Mouse (Mus musculus): ENCODE measurements around the gene Tulp3. TPM values are rescaled to one million over a fixed set of nuclear protein-coding genes. Genes with fewer than 3 reads are reported as not detected.
"Not testable (repeated sequence)": the region's sequence is repeated elsewhere in the genome, so short reads cannot be mapped to it uniquely, and the experiment has no call there.

Gene Tulp3
- polyA plus RNA-seq (2016; fragmentation: Nextera tagmentation; extraction: Ambion mirVana), result 22.0 and 22.2 TPM in 2 replicates

DNA sequence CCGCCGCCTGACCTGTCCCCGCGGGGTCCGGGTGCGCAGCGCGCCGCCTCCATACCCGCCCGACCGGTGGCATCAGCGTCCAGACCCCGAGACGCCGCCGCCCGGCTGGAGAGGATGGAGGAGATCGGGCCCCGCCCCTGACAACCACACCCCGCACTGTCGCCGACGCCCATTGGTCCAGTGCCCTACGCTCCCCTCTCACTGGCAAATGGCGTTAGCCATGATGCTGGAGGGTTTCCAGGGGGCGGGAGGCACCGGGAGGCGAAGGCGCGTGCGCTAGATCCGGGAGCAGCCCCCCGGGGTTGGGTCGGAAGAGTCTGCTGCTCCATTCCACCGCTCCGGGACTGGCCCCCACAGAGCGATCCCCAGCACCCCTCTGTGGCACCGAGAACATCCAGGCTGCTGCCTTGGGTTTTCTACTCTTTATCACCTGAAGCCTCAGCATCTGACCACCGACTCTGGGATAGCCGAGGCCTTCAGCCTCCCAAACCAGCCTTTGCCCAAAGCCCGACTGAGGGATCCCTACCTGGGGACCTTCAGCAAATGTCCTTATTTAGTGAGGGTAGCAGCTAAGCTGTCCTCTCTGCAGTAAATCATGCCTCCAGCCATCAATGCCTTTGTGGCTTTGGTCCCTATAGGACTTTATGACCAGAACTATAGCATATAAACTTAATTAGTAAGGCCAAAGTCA is at the start of gene Tulp3:
TSS of gene Tulp3 (minus strand) at position 126 of the 691 bp plus-strand sequence.
- H3K9ac ChIP-seq, result peak within 1 kb of the TSS; percentile 85
- WGBS, result under 1% methylated on average over 42 of the region's 42 CpGs
- H3K4me2 ChIP-seq (replicated peaks), result peak within 1 kb of the TSS; percentile 71
- no peaks in the 10 kb centered on the region for H3K9me3 ChIP-seq (replicated peaks)
- ATAC-seq (ENCODE audit: low FRiP score), result peak; percentile 99
- peak within 1 kb of the TSS; percentile 81 for H3K4me3 ChIP-seq
- peak within 1 kb of the TSS; percentile 91 for H3K27ac ChIP-seq
- H3K27me3 ChIP-seq, result no peaks in the 10 kb centered on the region
- H3K36me3 ChIP-seq, result peaks cover 23% of the 10 kb centered on the region
- peaks cover 23% of the 10 kb centered on the region for H3K4me1 ChIP-seq

DNA sequence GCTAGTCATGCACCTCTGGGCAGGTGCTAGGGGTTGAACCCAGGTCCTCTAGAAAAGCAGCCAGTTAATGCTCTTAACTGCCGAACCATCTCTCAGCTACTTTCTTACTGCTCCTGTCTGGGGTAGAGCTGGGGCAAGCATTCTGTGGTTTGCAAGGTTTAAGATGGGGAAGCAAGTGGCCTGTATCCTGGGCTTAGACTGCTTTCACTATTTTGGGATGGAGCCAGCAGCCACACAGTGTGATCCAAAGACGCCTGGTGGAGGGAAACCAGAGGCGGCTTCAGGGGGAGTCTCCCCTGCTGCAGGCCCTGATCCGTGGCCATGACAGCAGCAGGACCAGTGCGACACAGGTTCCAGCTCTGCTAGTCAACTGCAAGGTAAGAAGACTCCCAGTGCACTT is 49.1 kb upstream of the Tulp3 start:
- H3K4me2 ChIP-seq (replicated peaks), result no peak overlapping the region
- H3K4me3 ChIP-seq, result no peak overlapping the region
- no peak for ATAC-seq (ENCODE audit: low FRiP score)
- WGBS, result 68% methylated on average over 5 of the region's 5 CpGs
- no peak overlapping the region for H3K27ac ChIP-seq
- H3K9ac ChIP-seq, result no peak overlapping the region
- H3K9me3 ChIP-seq (replicated peaks), result no peaks in the 10 kb centered on the region
- no peaks in the 10 kb centered on the region for H3K27me3 ChIP-seq
- peaks cover 35% of the 10 kb centered on the region for H3K36me3 ChIP-seq
- peaks cover 7% of the 10 kb centered on the region for H3K4me1 ChIP-seq

DNA sequence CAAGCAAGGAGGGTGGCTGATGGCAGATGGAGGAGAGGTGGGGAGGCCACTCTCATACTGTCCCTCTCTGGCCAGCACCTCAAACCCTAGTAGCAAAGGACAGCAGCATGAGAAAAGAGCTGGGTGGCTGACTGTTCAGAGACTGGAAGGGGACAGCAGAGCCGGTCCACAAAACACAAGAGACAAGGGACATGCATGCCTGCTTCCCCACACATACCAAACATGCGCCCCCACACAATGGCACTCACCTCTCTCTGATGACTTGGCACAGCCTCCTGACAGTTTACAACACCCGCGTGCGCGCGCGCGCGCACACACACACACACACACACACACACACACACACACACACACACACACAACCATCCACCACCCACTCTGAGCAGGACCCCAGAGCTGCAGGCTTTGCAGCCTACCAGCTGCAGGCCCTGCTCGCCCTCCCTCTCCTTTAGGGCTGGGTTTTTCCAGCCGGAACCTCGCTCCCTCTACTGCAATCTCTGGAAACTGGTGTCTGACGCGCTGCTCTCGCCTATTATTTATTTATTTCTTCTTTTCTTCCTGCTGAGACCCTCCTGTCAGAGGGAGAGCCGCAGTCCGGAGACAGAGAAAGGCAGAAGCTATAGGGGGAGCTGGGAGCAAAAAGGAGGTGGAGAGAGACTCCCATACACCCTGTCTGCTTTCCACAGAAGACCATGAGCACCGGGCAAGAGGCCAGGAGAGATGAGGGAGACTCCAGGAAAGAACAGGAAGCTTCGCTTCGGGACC is 44.0 kb upstream of the Tulp3 start:
- WGBS, result 40% methylated on average over 20 of the region's 21 CpGs
- peak; percentile 74 for ATAC-seq (ENCODE audit: low FRiP score)
- H3K9ac ChIP-seq, result peak overlapping the region; percentile 5; the same call in 1 of the 2 replicates
- no peaks in the 10 kb centered on the region for H3K27me3 ChIP-seq
- no peaks in the 10 kb centered on the region for H3K9me3 ChIP-seq (replicated peaks)
- peak overlapping the region; percentile 33 for H3K4me2 ChIP-seq (replicated peaks)
- H3K4me1 ChIP-seq, result peaks cover 12% of the 10 kb centered on the region
- H3K27ac ChIP-seq, result peak overlapping the region; percentile 60; the same call in 1 of the 2 replicates
- H3K36me3 ChIP-seq, result no peaks in the 10 kb centered on the region
- peak overlapping the region; percentile 6; the same call in 1 of the 2 replicates for H3K4me3 ChIP-seq

DNA sequence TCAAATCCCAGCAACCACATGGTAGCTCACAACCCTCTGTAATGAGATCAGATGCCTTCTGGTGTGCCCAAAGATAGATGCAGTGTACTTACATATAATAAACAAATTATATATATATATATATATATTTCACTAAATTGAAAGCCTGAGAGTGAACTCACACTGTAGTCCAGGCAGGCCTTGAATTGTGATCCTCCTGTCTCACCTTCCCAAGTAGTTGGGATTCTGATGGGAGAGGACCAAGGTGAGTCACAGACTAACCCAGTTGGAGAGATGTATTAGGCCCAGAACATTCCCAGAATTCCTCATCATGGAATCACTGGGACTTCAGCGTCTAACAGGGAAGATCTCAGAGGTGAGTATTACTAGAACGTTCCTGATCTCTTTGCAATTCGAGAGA is 43.3 kb upstream of the Tulp3 start, which contains the start of gene Nrip2:
TSS of gene Nrip2 (plus strand) at position 301 of the 400 bp plus-strand sequence.
- H3K4me2 ChIP-seq (replicated peaks), result peak within 1 kb of the TSS; percentile 33
- H3K27ac ChIP-seq, result peak within 1 kb of the TSS; percentile 60; the same call in 1 of the 2 replicates
- peak within 1 kb of the TSS; percentile 6; the same call in 1 of the 2 replicates for H3K4me3 ChIP-seq
- 78% methylated on average over 3 of the region's 3 CpGs for WGBS
- H3K36me3 ChIP-seq, result no peaks in the 10 kb centered on the region
- ATAC-seq (ENCODE audit: low FRiP score), result no peak
- H3K9ac ChIP-seq, result peak within 1 kb of the TSS; percentile 5; the same call in 1 of the 2 replicates
- H3K4me1 ChIP-seq, result peaks cover 12% of the 10 kb centered on the region
- H3K27me3 ChIP-seq, result no peaks in the 10 kb centered on the region
- H3K9me3 ChIP-seq (replicated peaks), result no peaks in the 10 kb centered on the region

DNA sequence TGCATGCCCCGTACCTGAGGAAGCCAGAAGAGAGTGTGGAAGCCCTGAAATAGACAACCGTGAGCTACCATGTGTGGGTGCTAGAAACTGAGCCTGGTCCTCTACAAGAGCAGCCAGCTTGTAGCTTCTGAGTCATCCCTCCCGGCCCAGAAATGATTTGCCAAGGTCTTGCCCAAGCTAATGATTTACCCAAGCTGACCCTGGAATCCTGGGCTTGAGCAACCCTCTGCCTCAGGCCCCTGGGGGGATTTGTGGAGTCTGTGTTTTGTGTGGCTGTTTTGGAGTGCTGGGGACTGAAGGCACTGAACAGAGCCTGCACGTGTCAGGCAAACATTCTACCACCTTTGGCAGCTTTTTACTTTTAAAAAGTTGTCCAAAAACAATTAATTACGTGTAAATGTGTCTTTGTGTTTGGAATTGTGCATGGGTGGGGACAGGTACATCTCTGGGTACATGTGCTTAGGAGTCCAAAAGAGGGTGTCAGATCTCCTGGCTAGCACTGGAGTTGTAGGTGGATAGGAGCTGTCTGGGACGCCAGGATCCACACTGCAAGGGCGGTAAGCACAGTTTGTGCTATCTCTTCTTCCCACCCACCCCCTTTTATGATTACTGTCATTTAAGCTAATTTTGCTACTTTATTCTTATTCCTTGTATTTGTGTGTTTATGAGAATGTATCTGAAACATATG is 42.1 kb upstream of the Tulp3 start:
- no peaks in the 10 kb centered on the region for H3K36me3 ChIP-seq
- H3K4me1 ChIP-seq, result peaks cover 12% of the 10 kb centered on the region
- 86% methylated on average over 7 of the region's 7 CpGs for WGBS
- no peaks in the 10 kb centered on the region for H3K27me3 ChIP-seq
- H3K4me2 ChIP-seq (replicated peaks), result no peak overlapping the region
- no peaks in the 10 kb centered on the region for H3K9me3 ChIP-seq (replicated peaks)
- no peak for ATAC-seq (ENCODE audit: low FRiP score)
- H3K9ac ChIP-seq, result no peak overlapping the region
- no peak overlapping the region for H3K4me3 ChIP-seq
- H3K27ac ChIP-seq, result no peak overlapping the region

DNA sequence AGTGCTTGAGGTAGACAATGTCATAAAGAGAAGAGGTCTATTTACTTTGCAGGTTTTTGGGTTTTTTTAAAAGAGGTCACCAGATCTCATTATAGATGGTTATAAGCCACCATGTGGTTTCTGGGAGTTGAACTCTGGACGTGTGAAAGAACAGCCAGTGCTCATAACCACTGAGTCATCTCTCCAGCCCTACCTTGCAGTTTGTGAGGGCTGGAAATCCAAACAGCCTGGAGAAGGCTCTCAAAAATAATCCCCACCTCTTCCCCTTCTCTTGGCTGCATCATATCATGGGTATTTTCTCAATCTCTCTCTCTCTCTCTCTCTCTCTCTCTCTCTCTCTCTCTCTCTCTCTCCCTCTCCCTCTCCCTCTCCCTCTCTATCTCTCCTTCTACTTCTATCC is 35.0 kb upstream of the Tulp3 start:
- Histone ChIP-seq H3K27me3 (no peaks in the 10 kb centered on the region), H3K36me3 (no peaks in the 10 kb centered on the region), H3K27ac (no peak overlapping the region), H3K4me1 (no peaks in the 10 kb centered on the region), H3K4me2 (replicated peaks) (no peak overlapping the region), H3K4me3 (no peak overlapping the region), H3K9me3 (replicated peaks) (no peaks in the 10 kb centered on the region), H3K9ac (no peak overlapping the region)
- no peak for ATAC-seq (ENCODE audit: low FRiP score)
- 67% methylated on average over 1 of the region's 1 CpGs for WGBS

DNA sequence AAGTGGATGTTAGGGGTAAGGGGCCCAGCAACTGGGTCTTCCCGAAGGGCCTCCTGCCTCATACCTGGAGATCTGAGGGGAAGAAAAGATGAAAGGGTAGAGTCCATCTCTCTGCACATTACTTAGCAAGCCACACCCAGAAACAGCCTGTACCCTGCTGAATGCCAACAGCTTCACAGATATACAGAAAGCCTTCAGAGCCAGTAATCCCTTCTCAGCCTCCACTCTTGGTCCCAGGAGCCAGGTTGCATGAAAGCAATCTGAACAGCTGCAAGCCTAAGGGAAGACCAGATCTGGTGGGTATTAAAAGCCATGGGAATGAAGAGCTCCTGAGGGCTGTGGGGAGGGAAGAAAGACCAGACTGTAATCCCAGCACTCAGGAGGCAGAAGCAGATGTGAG is 33.5 kb upstream of the Tulp3 start:
- no peak for ATAC-seq (ENCODE audit: low FRiP score)
- no peaks in the 10 kb centered on the region for H3K4me1 ChIP-seq
- no peak overlapping the region for H3K4me2 ChIP-seq (replicated peaks)
- no peaks in the 10 kb centered on the region for H3K27me3 ChIP-seq
- no peaks in the 10 kb centered on the region for H3K36me3 ChIP-seq
- no peak overlapping the region for H3K9ac ChIP-seq
- WGBS, result 91% methylated on average over 1 of the region's 1 CpGs
- no peaks in the 10 kb centered on the region for H3K9me3 ChIP-seq (replicated peaks)
- no peak overlapping the region for H3K4me3 ChIP-seq
- no peak overlapping the region for H3K27ac ChIP-seq

DNA sequence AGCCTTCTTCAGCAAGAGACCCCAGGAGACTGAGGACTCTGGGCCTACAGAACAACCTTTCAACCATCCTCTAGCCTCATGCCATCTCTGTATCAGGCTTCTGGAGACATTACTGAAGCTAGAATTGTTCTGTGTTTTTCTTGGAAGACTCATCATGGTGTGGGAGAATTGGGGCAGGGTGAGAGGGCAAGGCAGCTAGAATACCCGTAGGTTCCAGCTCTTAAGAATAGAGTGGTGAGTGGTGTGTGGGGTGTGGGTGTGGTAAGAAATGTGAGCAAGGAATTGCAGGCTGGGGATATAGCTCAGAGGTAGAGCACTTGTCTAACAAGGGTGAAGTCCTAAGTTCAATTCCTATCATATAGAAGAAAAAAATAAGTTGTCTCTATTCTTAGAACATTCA is 29.4 kb upstream of the Tulp3 start:
- no peaks in the 10 kb centered on the region for H3K4me1 ChIP-seq
- H3K27me3 ChIP-seq, result no peaks in the 10 kb centered on the region
- no peaks in the 10 kb centered on the region for H3K9me3 ChIP-seq (replicated peaks)
- H3K27ac ChIP-seq, result no peak overlapping the region
- no peak overlapping the region for H3K4me2 ChIP-seq (replicated peaks)
- no peak for ATAC-seq (ENCODE audit: low FRiP score)
- H3K9ac ChIP-seq, result no peak overlapping the region
- 88% methylated on average over 1 of the region's 1 CpGs for WGBS
- no peak overlapping the region for H3K4me3 ChIP-seq
- H3K36me3 ChIP-seq, result no peaks in the 10 kb centered on the region

DNA sequence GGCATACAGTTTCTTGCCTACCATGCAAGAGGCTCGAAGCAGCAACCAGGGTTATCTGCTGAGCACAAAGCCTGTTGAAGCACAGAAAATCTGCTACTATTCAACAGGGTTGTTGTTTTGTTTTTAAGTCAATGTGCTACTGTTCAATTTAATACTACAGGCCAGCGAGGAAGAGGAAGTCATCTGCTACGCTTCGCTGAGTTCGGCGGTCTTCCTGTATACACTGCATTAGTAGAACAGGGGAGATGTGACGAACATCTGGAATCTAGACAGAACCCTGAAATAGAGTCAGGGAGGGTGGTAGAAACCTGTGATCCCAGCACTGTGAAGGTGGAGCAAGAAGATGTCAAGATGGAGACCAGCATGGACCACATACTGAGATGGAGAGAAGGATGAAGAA is 28.1 kb upstream of the Tulp3 start:
- WGBS, result 75% methylated on average over 7 of the region's 7 CpGs
- no peak for ATAC-seq (ENCODE audit: low FRiP score)
- Histone ChIP-seq H3K36me3 (no peaks in the 10 kb centered on the region), H3K27me3 (no peaks in the 10 kb centered on the region), H3K9me3 (replicated peaks) (no peaks in the 10 kb centered on the region), H3K4me1 (no peaks in the 10 kb centered on the region), H3K4me2 (replicated peaks) (no peak overlapping the region), H3K9ac (no peak overlapping the region), H3K27ac (no peak overlapping the region), H3K4me3 (no peak overlapping the region)

DNA sequence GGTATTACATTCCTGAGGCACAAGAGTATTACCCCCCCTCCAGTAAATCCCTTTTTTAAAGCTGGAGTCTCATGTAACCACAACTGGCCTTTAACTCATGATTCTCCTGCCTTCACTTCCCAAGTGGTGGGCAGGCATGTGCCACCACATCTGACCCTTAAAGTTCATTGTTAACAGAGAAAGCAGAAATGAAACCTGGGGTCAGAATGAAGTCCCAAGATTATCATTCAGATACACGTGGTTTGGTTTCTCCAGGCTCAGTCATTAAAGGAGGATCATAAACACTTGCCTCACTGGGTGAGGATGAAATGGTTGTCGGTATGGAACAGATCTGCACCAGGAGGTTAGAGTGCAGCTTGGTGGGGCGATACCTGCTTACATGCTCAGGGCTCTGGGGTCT is 25.6 kb upstream of the Tulp3 start:
- Histone ChIP-seq H3K27me3 (no peaks in the 10 kb centered on the region), H3K9me3 (replicated peaks) (no peaks in the 10 kb centered on the region), H3K4me3 (no peak overlapping the region), H3K4me1 (no peaks in the 10 kb centered on the region), H3K9ac (no peak overlapping the region), H3K36me3 (0 out of 2 replicates have a peak, but pooled peaks cover 6% of the 10 kb centered on the region), H3K4me2 (replicated peaks) (no peak overlapping the region), H3K27ac (no peak overlapping the region)
- 84% methylated on average over 3 of the region's 3 CpGs for WGBS
- ATAC-seq (ENCODE audit: low FRiP score), result no peak

DNA sequence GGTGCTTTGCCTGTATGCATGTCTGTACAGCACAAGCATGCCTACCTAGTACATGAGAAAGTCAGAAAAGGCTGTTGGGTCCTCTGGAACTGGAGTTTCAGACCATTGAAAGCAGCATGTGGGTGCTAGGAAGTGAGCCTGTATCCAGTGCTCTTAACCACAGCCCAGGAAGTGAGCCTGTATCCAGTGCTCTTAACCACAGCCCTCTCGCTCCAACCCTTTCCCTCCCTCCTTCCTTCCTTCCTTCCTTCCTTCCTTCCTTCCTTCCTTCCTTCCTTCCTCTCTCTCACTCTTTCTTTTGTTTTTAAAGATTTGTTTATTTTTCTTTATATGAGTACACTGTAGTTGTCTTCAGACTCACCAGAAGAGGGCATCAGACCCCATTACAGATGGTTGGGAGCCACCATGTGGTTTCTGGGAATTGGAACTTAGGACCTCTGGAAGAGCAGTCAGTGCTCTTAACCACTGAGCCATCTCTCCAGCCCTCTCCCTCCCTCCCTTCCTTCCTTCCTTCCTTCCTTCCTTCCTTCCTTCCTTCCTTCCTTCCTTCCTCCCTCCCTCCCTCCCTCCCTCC is 25.0 kb upstream of the Tulp3 start:
- H3K4me2 ChIP-seq (replicated peaks); H3K36me3 ChIP-seq; H3K9me3 ChIP-seq (replicated peaks); H3K4me1 ChIP-seq; H3K9ac ChIP-seq; H3K27me3 ChIP-seq; ATAC-seq (ENCODE audit: low FRiP score); H3K4me3 ChIP-seq; H3K27ac ChIP-seq: not testable (repeated sequence)
- WGBS, result 86% methylated on average over 1 of the region's 1 CpGs

DNA sequence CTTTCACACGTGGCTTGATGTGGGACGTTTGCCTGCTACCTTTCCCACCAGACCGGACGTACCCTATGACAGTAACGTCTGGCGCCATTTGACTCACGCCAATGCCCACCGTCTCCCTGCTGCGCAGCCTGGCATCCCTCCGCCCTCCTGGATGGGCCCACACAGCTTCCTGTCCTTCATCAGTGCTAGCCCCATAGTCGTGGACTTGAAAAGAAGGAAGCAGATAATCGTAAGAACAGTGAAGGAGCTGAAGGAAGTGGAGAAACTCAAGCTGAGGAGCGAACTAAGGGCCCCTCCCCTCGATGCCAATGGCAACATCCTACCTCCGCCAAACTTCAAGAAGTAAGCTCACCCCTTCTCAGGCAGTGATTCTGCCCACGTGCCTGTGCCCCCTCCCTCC is 24.0 kb upstream of the Tulp3 start:
- Histone ChIP-seq H3K27me3 (no peaks in the 10 kb centered on the region), H3K4me3 (no peak overlapping the region), H3K4me1 (peaks cover 7% of the 10 kb centered on the region), H3K4me2 (replicated peaks) (no peak overlapping the region), H3K27ac (no peak overlapping the region), H3K9me3 (replicated peaks) (no peaks in the 10 kb centered on the region), H3K9ac (no peak overlapping the region), H3K36me3 (0 out of 2 replicates have a peak, but pooled peaks cover 6% of the 10 kb centered on the region)
- WGBS, result 82% methylated on average over 16 of the region's 16 CpGs
- ATAC-seq (ENCODE audit: low FRiP score), result no peak
